Mouse (Mus musculus) left cerebral cortex, adult 8-10 months (tissue): ENCODE measurements around the gene Xylt1. TPM values are rescaled to one million over a fixed set of nuclear protein-coding genes. Genes with fewer than 3 reads are reported as not detected.

Experiments used
- DNase-seq, 2 experiments: peaks; one replicate each; pipeline ENCODE4 v3.0.0; 2022; ENCODE audit warnings: low spot score in 2 of 2
- total RNA-seq, 4 experiments: library from RNA; stranded (reverse); gene quantifications; 2 replicates each; pipeline ENCODE4 v1.2.4; 2022

Gene Xylt1
- total RNA-seq, 4 experiments from 2014 or later = 46.8 to 52.9 (median 48.7) TPM

GRCm38 (mm10) chr7:117435091-117435490 is 54.3 kb downstream of the Xylt1 start:
- no peak for DNase-seq

GRCm38 (mm10) chr7:117435730-117436441 is 55.1 kb downstream of the Xylt1 start:
- peak in 1 of 2 experiments; percentile 76 for DNase-seq

GRCm38 (mm10) chr7:117436892-117437291 is 56.1 kb downstream of the Xylt1 start:
- peak in 1 of 2 experiments; percentile 65 for DNase-seq

GRCm38 (mm10) chr7:117440994-117441393 is 60.2 kb downstream of the Xylt1 start:
- peak in 1 of 2 experiments; percentile 69 for DNase-seq

- DNase-seq = no peak
These were observed 61.9 kb downstream of the Xylt1 start for GRCm38 (mm10) chr7:117442639-117443038.

- DNase-seq = no peak
These were observed 62.4 kb downstream of the Xylt1 start for GRCm38 (mm10) chr7:117443215-117443614.

- no peak for DNase-seq
These were observed 64.7 kb downstream of the Xylt1 start for GRCm38 (mm10) chr7:117445471-117445870.

- no peak for DNase-seq
These were observed 68.8 kb downstream of the Xylt1 start for GRCm38 (mm10) chr7:117449605-117450004.

GRCm38 (mm10) chr7:117451212-117451611 is 70.4 kb downstream of the Xylt1 start:
- no peak for DNase-seq

- no peak for DNase-seq
These were observed 71.5 kb downstream of the Xylt1 start for GRCm38 (mm10) chr7:117452269-117452668.

GRCm38 (mm10) chr7:117454789-117455548 is 74.2 kb downstream of the Xylt1 start:
- no peak for DNase-seq

- DNase-seq = peak in 1 of 2 experiments; percentile 50
These were observed 81.6 kb downstream of the Xylt1 start for GRCm38 (mm10) chr7:117462196-117462935.

- no peak for DNase-seq
These were observed 84.2 kb downstream of the Xylt1 start for GRCm38 (mm10) chr7:117464956-117465355.

- no peak for DNase-seq
These were observed 85.4 kb downstream of the Xylt1 start for GRCm38 (mm10) chr7:117466006-117466780.

- DNase-seq = no peak
These were observed 89.5 kb downstream of the Xylt1 start for GRCm38 (mm10) chr7:117470243-117470802.

- DNase-seq = peak in 1 of 2 experiments; percentile 33
These were observed 91.4 kb downstream of the Xylt1 start for GRCm38 (mm10) chr7:117472055-117472780.

GRCm38 (mm10) chr7:117472781-117473743 is 92.3 kb downstream of the Xylt1 start:
- DNase-seq = peak in 1 of 2 experiments; percentile 50

GRCm38 (mm10) chr7:117474302-117474701 is 93.5 kb downstream of the Xylt1 start:
- no peak for DNase-seq

- no peak for DNase-seq
These were observed 94.3 kb downstream of the Xylt1 start for GRCm38 (mm10) chr7:117475106-117475505.
